Mouse (Mus musculus): ENCODE results near the gene Pfkfb1.

DNA sequence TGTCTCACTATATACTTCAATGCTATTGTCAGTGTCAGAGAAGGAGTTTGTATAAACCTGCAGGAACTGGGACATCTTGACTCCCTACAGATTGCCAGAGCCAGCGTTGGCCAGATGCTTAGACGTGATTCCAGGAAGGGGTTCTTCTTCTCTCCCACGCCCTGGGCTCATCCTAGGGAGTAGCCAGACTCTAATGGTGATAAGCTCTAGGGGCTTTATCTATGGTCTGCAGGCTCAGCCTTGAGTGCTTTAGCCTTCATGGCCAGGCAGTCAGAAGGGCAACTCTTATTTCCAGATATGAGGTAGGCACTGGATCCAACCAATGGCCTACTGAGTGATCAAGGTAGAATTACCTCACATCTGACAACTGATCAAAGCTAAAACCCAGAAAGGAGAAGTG lies 38.4 kb upstream of the Pfkfb1 start:
- TF ChIP-seq CTCF (IDR thresholded peaks at IDR 0.05; ENCODE audit: insufficient read depth, low read length), result no peak
- no peak for TF ChIP-seq POLR2A (IDR thresholded peaks at IDR 0.05; ENCODE audit: borderline replicate concordance, extremely low read depth, low read depth, low read length)
